Comparison of ENCODE assay signal across 28 mouse cellular contexts in genomic region chr1:115533746-115534145, GRCm38 (mm10).
DNase-seq lines count a peak whose midpoint lies in the region; ATAC-seq and TF ChIP-seq lines count a peak whose summit lies in the region.
"Had no signal": no experiment of that assay in that cellular context is flagged by ENCODE, and none has a peak within 500 bp of the region (broad histone marks: within the 10 kb centered on the region; RNA-seq: fewer than 3 reads in every experiment).

No protein-coding gene starts in this region.

- DNase-seq in layer of hippocampus, adult 11-12 months (ENCODE audit: low spot score): peak; percentile 4
- DNase-seq in layer of hippocampus, postnatal 25 days (ENCODE audit: extremely low spot score in 1 of 2, low spot score in 1 of 2): no peak
- DNase-seq in midbrain, postnatal 0 days (ENCODE audit: low spot score): peak; percentile 5
- DNase-seq in midbrain, embryonic 11.5 days (ENCODE audit: low spot score, missing footprints): no peak
- DNase-seq in stomach, postnatal 0 days (ENCODE audit: low spot score): no peak
- no peak for DNase-seq in lung, postnatal 14 days
- DNase-seq: adrenal gland, postnatal 25 days; B cell, adult 2 months; cerebellum, adult 2 months; cerebellum, postnatal 14 days; gastrocnemius, postnatal 10 days; kidney, adult 11 months; kidney, postnatal 25 days; left cerebral cortex, postnatal 4 days; liver, postnatal 0 days; lung, postnatal 4 days; right cerebral cortex, postnatal 14 days; spleen, adult 18-20 months; thymus, adult 2 months; thymus, postnatal 36 days had no signal

- TF ChIP-seq CTCF in midbrain, postnatal 0 days (IDR thresholded peaks at IDR 0.05): peak; percentile 46
- TF ChIP-seq CTCF in cortical plate, adult 2 months (IDR thresholded peaks at IDR 0.05; ENCODE audit: extremely low read depth, insufficient read depth, low read length): peak; percentile 46; the same call in 1 of the 2 replicates
- peak; percentile 15; the same call in 1 of the 2 replicates for TF ChIP-seq CTCF in stomach, postnatal 0 days (IDR thresholded peaks at IDR 0.05; ENCODE audit: low read depth)

- H3K4me3 ChIP-seq in midbrain, postnatal 0 days (ENCODE audit: low read depth, low read length): no peak overlapping the region
- no peak overlapping the region for H3K4me3 ChIP-seq in midbrain, embryonic 11.5 days (ENCODE audit: low read depth, low read length)
- no peak overlapping the region for H3K4me3 ChIP-seq in cortical plate, adult 2 months (ENCODE audit: insufficient read depth, low read length)
- no peak overlapping the region for H3K4me3 ChIP-seq in stomach, postnatal 0 days (ENCODE audit: low read depth, low read length)
- H3K4me3 ChIP-seq: embryonic facial prominence, embryonic 12.5 days; liver, embryonic 12.5 days; megakaryocyte, embryonic 14.5 days; midbrain, embryonic 15.5 days had no signal

- TF ChIP-seq POLR2A in cortical plate, adult 2 months (IDR thresholded peaks at IDR 0.05; ENCODE audit: extremely low read depth, insufficient read depth, low read length): no peak

- H3K9ac ChIP-seq in midbrain, postnatal 0 days (replicated peaks; ENCODE audit: low read length, poor library complexity, severe bottlenecking): no peak overlapping the region
- H3K9ac ChIP-seq in midbrain, embryonic 11.5 days (ENCODE audit: low read length): no peak overlapping the region
- H3K9ac ChIP-seq in stomach, postnatal 0 days (ENCODE audit: low read length): no peak overlapping the region
- H3K9ac ChIP-seq: embryonic facial prominence, embryonic 12.5 days; hindbrain, embryonic 14.5 days; liver, embryonic 12.5 days; liver, postnatal 0 days; midbrain, embryonic 15.5 days had no signal

- H3K27me3 ChIP-seq in midbrain, postnatal 0 days (ENCODE audit: insufficient read depth, low read length): no peaks in the 10 kb centered on the region
- no peaks in the 10 kb centered on the region for H3K27me3 ChIP-seq in midbrain, embryonic 11.5 days (ENCODE audit: control insufficient read depth, insufficient read depth, low read length)
- no peaks in the 10 kb centered on the region for H3K27me3 ChIP-seq in stomach, postnatal 0 days (ENCODE audit: control insufficient read depth, insufficient read depth, low read length)
- H3K27me3 ChIP-seq: embryonic facial prominence, embryonic 12.5 days; liver, embryonic 12.5 days; megakaryocyte, embryonic 14.5 days; midbrain, embryonic 15.5 days had no signal

- TF ChIP-seq EP300 in stomach, postnatal 0 days (optimal IDR thresholded peaks at IDR 0.05): no peak

- no peaks in the 10 kb centered on the region for H3K36me3 ChIP-seq in midbrain, postnatal 0 days (ENCODE audit: insufficient read depth, low read length)
- H3K36me3 ChIP-seq in midbrain, embryonic 11.5 days (ENCODE audit: control insufficient read depth, insufficient read depth, low read length): no peaks in the 10 kb centered on the region
- no peaks in the 10 kb centered on the region for H3K36me3 ChIP-seq in stomach, postnatal 0 days (ENCODE audit: control insufficient read depth, insufficient read depth, low read length)
- H3K36me3 ChIP-seq: embryonic facial prominence, embryonic 12.5 days; liver, embryonic 12.5 days; midbrain, embryonic 15.5 days had no signal

- H3K27ac ChIP-seq in midbrain, postnatal 0 days (ENCODE audit: low read depth, low read length): no peak overlapping the region
- H3K27ac ChIP-seq in midbrain, embryonic 11.5 days (ENCODE audit: low read depth, low read length): no peak overlapping the region
- H3K27ac ChIP-seq in cortical plate, adult 2 months (ENCODE audit: insufficient read depth, low read length): no peak overlapping the region
- H3K27ac ChIP-seq in stomach, postnatal 0 days (replicated peaks): no peak overlapping the region
- H3K27ac ChIP-seq: embryonic facial prominence, embryonic 12.5 days; hindbrain, embryonic 14.5 days; liver, embryonic 12.5 days; midbrain, embryonic 15.5 days had no signal

- H3K4me2 ChIP-seq in midbrain, postnatal 0 days (ENCODE audit: low read depth, low read length, poor library complexity, severe bottlenecking): no peak overlapping the region
- H3K4me2 ChIP-seq in midbrain, embryonic 11.5 days: no peak overlapping the region
- no peak overlapping the region for H3K4me2 ChIP-seq in stomach, postnatal 0 days (replicated peaks; ENCODE audit: low read depth)
- H3K4me2 ChIP-seq: embryonic facial prominence, embryonic 12.5 days; hindbrain, embryonic 14.5 days; liver, embryonic 12.5 days; midbrain, embryonic 15.5 days had no signal

- 97% methylated on average over 2 of the region's 2 CpGs for WGBS in midbrain, postnatal 0 days
- WGBS in midbrain, embryonic 11.5 days: 81% methylated on average over 2 of the region's 2 CpGs
- WGBS in stomach, postnatal 0 days: 97% methylated on average over 2 of the region's 2 CpGs

- ATAC-seq in midbrain, postnatal 0 days (ENCODE audit: low FRiP score): no peak
- ATAC-seq in midbrain, embryonic 11.5 days (ENCODE audit: low FRiP score): no peak
- no peak for ATAC-seq in stomach, postnatal 0 days (ENCODE audit: low FRiP score, low TSS enrichment)
- ATAC-seq: forebrain, embryonic 14.5 days; inflammation-experienced regulatory T-cells, adult 6 months; liver, embryonic 12.5 days; liver, postnatal 0 days; midbrain, embryonic 15.5 days had no signal

- no peaks in the 10 kb centered on the region for H3K9me3 ChIP-seq in midbrain, postnatal 0 days (ENCODE audit: low read length)
- H3K9me3 ChIP-seq in midbrain, embryonic 11.5 days (ENCODE audit: control insufficient read depth, low read length): no peaks in the 10 kb centered on the region
- no peaks in the 10 kb centered on the region for H3K9me3 ChIP-seq in stomach, postnatal 0 days (ENCODE audit: control insufficient read depth, low read length)
- H3K9me3 ChIP-seq: embryonic facial prominence, embryonic 12.5 days; liver, embryonic 12.5 days; megakaryocyte, embryonic 14.5 days; midbrain, embryonic 15.5 days had no signal

- H3K4me1 ChIP-seq in midbrain, postnatal 0 days (ENCODE audit: insufficient read depth, low read length): no peaks in the 10 kb centered on the region
- H3K4me1 ChIP-seq in midbrain, embryonic 11.5 days (ENCODE audit: control insufficient read depth, insufficient read depth, low read length): no peaks in the 10 kb centered on the region
- H3K4me1 ChIP-seq in cortical plate, adult 2 months (ENCODE audit: control insufficient read depth, insufficient read depth, low read length): no peaks in the 10 kb centered on the region
- no peaks in the 10 kb centered on the region for H3K4me1 ChIP-seq in stomach, postnatal 0 days (replicated peaks; ENCODE audit: control insufficient read depth, insufficient read depth)
- H3K4me1 ChIP-seq: embryonic facial prominence, embryonic 12.5 days; liver, embryonic 12.5 days; megakaryocyte, embryonic 14.5 days; midbrain, embryonic 15.5 days had no signal

Comparison
In these comparisons a context has a peak if more than half of its experiments do, and no peak if none do; other contexts are left out.
1. DNase-seq: peak in layer of hippocampus, adult 11-12 months (single experiment) and midbrain, postnatal 0 days (single experiment); none in layer of hippocampus, postnatal 25 days (0 of 2), midbrain, embryonic 11.5 days (single experiment), stomach, postnatal 0 days (single experiment) and lung, postnatal 14 days (single experiment).
2. Peak in every context shown above with its lines, with median percentiles within 50 percentile points of each other: CTCF ChIP-seq.